Mouse (Mus musculus) natural killer cell, adult 2 months (primary cell): ENCODE measurements around the gene Epn2.
"Not testable (repeated sequence)": the region's sequence is repeated elsewhere in the genome, so short reads cannot be mapped to it uniquely, and the experiment has no call there.

Experiments used
- DNase-seq, 2 experiments: peaks; one replicate each; pipeline ENCODE4 v3.0.0; 2022; ENCODE audit warnings: low spot score in 2 of 2

The Epn2 gene

GRCm38 (mm10) chr11:61592061-61592460 lies 12.6 kb upstream of the Epn2 start:
- DNase-seq, result no peak

GRCm38 (mm10) chr11:61590516-61591213 lies 11.2 kb upstream of the Epn2 start:
- no peak for DNase-seq

GRCm38 (mm10) chr11:61585421-61585820 lies 5.9 kb upstream of the Epn2 start:
- no peak for DNase-seq

- DNase-seq, result no peak
Measured at GRCm38 (mm10) chr11:61584830-61585229, 5.3 kb upstream of the Epn2 start.

GRCm38 (mm10) chr11:61584096-61584495 lies 4.6 kb upstream of the Epn2 start:
- DNase-seq, result no peak

- not testable (repeated sequence) for DNase-seq
Measured at GRCm38 (mm10) chr11:61582808-61583207, 3.3 kb upstream of the Epn2 start.

GRCm38 (mm10) chr11:61579878-61580381 lies 443 bp upstream of the Epn2 start:
- DNase-seq, result no peak

- no peak for DNase-seq
Measured at GRCm38 (mm10) chr11:61578541-61578982, 925 bp downstream of the Epn2 start.

- DNase-seq, result no peak
Measured at GRCm38 (mm10) chr11:61577991-61578390, 1.5 kb downstream of the Epn2 start.

- DNase-seq, result no peak
Measured at GRCm38 (mm10) chr11:61577349-61577748, 2.1 kb downstream of the Epn2 start.

- no peak for DNase-seq
Measured at GRCm38 (mm10) chr11:61573266-61573665, 6.2 kb downstream of the Epn2 start.

- DNase-seq, result no peak
Measured at GRCm38 (mm10) chr11:61571225-61571624, 8.3 kb downstream of the Epn2 start.

GRCm38 (mm10) chr11:61569671-61570070 lies 9.8 kb downstream of the Epn2 start:
- DNase-seq, result no peak

- no peak for DNase-seq
Measured at GRCm38 (mm10) chr11:61564566-61564965, 14.9 kb downstream of the Epn2 start.

- peak in 1 of 2 experiments; percentile 14 for DNase-seq
Measured at GRCm38 (mm10) chr11:61563939-61564338, 15.5 kb downstream of the Epn2 start.

- no peak for DNase-seq
Measured at GRCm38 (mm10) chr11:61562421-61562820, 17.1 kb downstream of the Epn2 start.

- no peak for DNase-seq
Measured at GRCm38 (mm10) chr11:61559572-61559971, 19.9 kb downstream of the Epn2 start.

GRCm38 (mm10) chr11:61553015-61553754 lies 26.3 kb downstream of the Epn2 start:
- no peak for DNase-seq

GRCm38 (mm10) chr11:61550631-61551030 lies 28.9 kb downstream of the Epn2 start:
- DNase-seq, result no peak

GRCm38 (mm10) chr11:61547710-61548109 lies 31.8 kb downstream of the Epn2 start:
- DNase-seq, result no peak

GRCm38 (mm10) chr11:61546452-61546851 lies 33.0 kb downstream of the Epn2 start:
- DNase-seq, result no peak

GRCm38 (mm10) chr11:61545586-61545985 lies 33.9 kb downstream of the Epn2 start:
- no peak for DNase-seq

GRCm38 (mm10) chr11:61541106-61541505 lies 38.4 kb downstream of the Epn2 start:
- no peak for DNase-seq
